Mouse (Mus musculus): ENCODE measurements around the gene Csgalnact2.

DNA sequence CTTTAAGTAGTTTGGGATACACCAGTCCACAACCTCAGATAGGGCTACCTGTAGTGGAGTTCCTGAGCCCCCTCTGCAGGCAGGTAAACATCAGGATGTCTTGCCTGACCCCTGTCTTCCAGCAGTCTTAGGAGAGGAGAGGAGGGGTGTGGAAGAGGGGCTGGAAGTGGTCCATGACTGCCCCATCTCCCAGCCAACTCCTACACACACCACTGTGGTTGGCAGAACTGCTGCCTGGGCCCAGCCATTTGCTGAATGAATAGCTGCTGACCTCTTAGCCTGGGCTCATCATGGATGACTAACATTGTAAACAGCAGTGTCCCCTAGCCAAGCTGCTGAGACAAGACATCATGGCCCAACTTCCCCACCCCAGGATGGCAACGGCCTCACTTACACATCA, 26.6 kb upstream of the Csgalnact2 start:
- TF ChIP-seq POLR2AphosphoS2 (IDR thresholded peaks at IDR 0.05; ENCODE audit: low read depth, low read length) (no peak), TCF12 (IDR thresholded peaks at IDR 0.05; ENCODE audit: low read depth, low read length) (no peak), ELF1 (IDR thresholded peaks at IDR 0.05; ENCODE audit: low read depth, low read length) (no peak), CHD2 (IDR thresholded peaks at IDR 0.05; ENCODE audit: low read length) (no peak), CTCF (conservative IDR thresholded peaks at IDR 0.05 in 1 of 2, IDR thresholded peaks at IDR 0.05 in 1 of 2; ENCODE audit: low read depth in 2 of 2, low read length in 2 of 2) (no peak), POLR2A (IDR thresholded peaks at IDR 0.05; ENCODE audit: low read depth, low read length) (no peak), SIN3A (IDR thresholded peaks at IDR 0.05; ENCODE audit: low read length) (no peak)
